Mouse (Mus musculus): ENCODE measurements around the gene Tas1r3. TPM values are rescaled to one million over a fixed set of nuclear protein-coding genes. Genes with fewer than 3 reads are reported as not detected.

Tas1r3 gene
- polyA plus RNA-seq, 1 experiment from 2014 or later: 0.29 TPM

- ATAC-seq: peak; percentile 63
- H3K4me2 ChIP-seq (ENCODE audit: low read length): peak overlapping the region; percentile 89
Observed at GRCm38 (mm10) chr4:155868614-155869298, 5.6 kb upstream of the Tas1r3 start.

GRCm38 (mm10) chr4:155861787-155862186, 1.4 kb downstream of the Tas1r3 start:
- Histone ChIP-seq H3K36me3 (ENCODE audit: control insufficient read depth, insufficient read depth, low read length) (peaks cover 37% of the 10 kb centered on the region), H3K4me2 (ENCODE audit: low read length) (no peak overlapping the region), H3K4me3 (ENCODE audit: low read depth, low read length) (no peak overlapping the region), H3K4me1 (ENCODE audit: control insufficient read depth, insufficient read depth, low read length) (no peaks in the 10 kb centered on the region), H3K9me3 (replicated peaks; ENCODE audit: control insufficient read depth, low read length, poor library complexity, severe bottlenecking) (no peaks in the 10 kb centered on the region), H3K27ac (ENCODE audit: low read length) (no peak overlapping the region), H3K9ac (ENCODE audit: low read depth, low read length) (no peak overlapping the region), H3K27me3 (ENCODE audit: control insufficient read depth, insufficient read depth, low read depth, low read length) (no peaks in the 10 kb centered on the region)
- WGBS: 94% methylated on average over 7 of the region's 7 CpGs
- no peak for ATAC-seq

More at GRCm38 (mm10) chr4:155868614-155869298, 5.6 kb upstream of the Tas1r3 start:
- WGBS: 9% methylated on average over 22 of the region's 22 CpGs
- Histone ChIP-seq H3K4me3 (ENCODE audit: low read depth, low read length) (peak overlapping the region; percentile 81), H3K9ac (ENCODE audit: low read depth, low read length) (peak overlapping the region; percentile 89), H3K27me3 (ENCODE audit: control insufficient read depth, insufficient read depth, low read depth, low read length) (no peaks in the 10 kb centered on the region), H3K36me3 (ENCODE audit: control insufficient read depth, insufficient read depth, low read length) (peaks cover 15% of the 10 kb centered on the region; the same call in 1 of the 2 replicates), H3K4me1 (ENCODE audit: control insufficient read depth, insufficient read depth, low read length) (peaks cover 23% of the 10 kb centered on the region), H3K9me3 (replicated peaks; ENCODE audit: control insufficient read depth, low read length, poor library complexity, severe bottlenecking) (no peaks in the 10 kb centered on the region), H3K27ac (ENCODE audit: low read length) (peak overlapping the region; percentile 25; the same call in 1 of the 2 replicates)

- H3K4me1 ChIP-seq (ENCODE audit: control insufficient read depth, insufficient read depth, low read length): no peaks in the 10 kb centered on the region
- WGBS: 33% methylated on average over 13 of the region's 13 CpGs
- H3K9ac ChIP-seq (ENCODE audit: low read depth, low read length): no peak overlapping the region
- no peaks in the 10 kb centered on the region for H3K27me3 ChIP-seq (ENCODE audit: control insufficient read depth, insufficient read depth, low read depth, low read length)
- no peaks in the 10 kb centered on the region for H3K9me3 ChIP-seq (replicated peaks; ENCODE audit: control insufficient read depth, low read length, poor library complexity, severe bottlenecking)
- H3K27ac ChIP-seq (ENCODE audit: low read length): no peak overlapping the region
- ATAC-seq: no peak
- no peak overlapping the region for H3K4me3 ChIP-seq (ENCODE audit: low read depth, low read length)
- no peak overlapping the region for H3K4me2 ChIP-seq (ENCODE audit: low read length)
- H3K36me3 ChIP-seq (ENCODE audit: control insufficient read depth, insufficient read depth, low read length): peaks cover 50% of the 10 kb centered on the region
Observed at GRCm38 (mm10) chr4:155859318-155859717, 3.8 kb downstream of the Tas1r3 start.

- Histone ChIP-seq H3K27me3 (ENCODE audit: control insufficient read depth, insufficient read depth, low read depth, low read length) (no peaks in the 10 kb centered on the region), H3K36me3 (ENCODE audit: control insufficient read depth, insufficient read depth, low read length) (peaks cover 50% of the 10 kb centered on the region), H3K4me2 (ENCODE audit: low read length) (no peak overlapping the region), H3K4me1 (ENCODE audit: control insufficient read depth, insufficient read depth, low read length) (no peaks in the 10 kb centered on the region), H3K27ac (ENCODE audit: low read length) (no peak overlapping the region), H3K4me3 (ENCODE audit: low read depth, low read length) (no peak overlapping the region), H3K9ac (ENCODE audit: low read depth, low read length) (no peak overlapping the region), H3K9me3 (replicated peaks; ENCODE audit: control insufficient read depth, low read length, poor library complexity, severe bottlenecking) (no peaks in the 10 kb centered on the region)
- no peak for ATAC-seq
- 82% methylated on average over 3 of the region's 3 CpGs for WGBS
Observed at GRCm38 (mm10) chr4:155856881-155857280, 6.3 kb downstream of the Tas1r3 start.

- H3K9me3 ChIP-seq (replicated peaks; ENCODE audit: control insufficient read depth, low read length, poor library complexity, severe bottlenecking): no peaks in the 10 kb centered on the region
- peaks cover 48% of the 10 kb centered on the region for H3K36me3 ChIP-seq (ENCODE audit: control insufficient read depth, insufficient read depth, low read length)
- WGBS: 91% methylated on average over 12 of the region's 12 CpGs
- H3K27ac ChIP-seq (ENCODE audit: low read length): no peak overlapping the region
- H3K4me2 ChIP-seq (ENCODE audit: low read length): no peak overlapping the region
- no peaks in the 10 kb centered on the region for H3K4me1 ChIP-seq (ENCODE audit: control insufficient read depth, insufficient read depth, low read length)
- no peak overlapping the region for H3K4me3 ChIP-seq (ENCODE audit: low read depth, low read length)
- H3K27me3 ChIP-seq (ENCODE audit: control insufficient read depth, insufficient read depth, low read depth, low read length): no peaks in the 10 kb centered on the region
- ATAC-seq: no peak
- H3K9ac ChIP-seq (ENCODE audit: low read depth, low read length): no peak overlapping the region
Observed at GRCm38 (mm10) chr4:155856071-155856470, 7.1 kb downstream of the Tas1r3 start.

GRCm38 (mm10) chr4:155854991-155855390, 8.2 kb downstream of the Tas1r3 start:
- no peak overlapping the region for H3K4me2 ChIP-seq (ENCODE audit: low read length)
- H3K9ac ChIP-seq (ENCODE audit: low read depth, low read length): no peak overlapping the region
- peaks cover 7% of the 10 kb centered on the region for H3K4me1 ChIP-seq (ENCODE audit: control insufficient read depth, insufficient read depth, low read length)
- ATAC-seq: no peak
- H3K27ac ChIP-seq (ENCODE audit: low read length): no peak overlapping the region
- H3K27me3 ChIP-seq (ENCODE audit: control insufficient read depth, insufficient read depth, low read depth, low read length): no peaks in the 10 kb centered on the region
- peaks cover 43% of the 10 kb centered on the region for H3K36me3 ChIP-seq (ENCODE audit: control insufficient read depth, insufficient read depth, low read length)
- H3K4me3 ChIP-seq (ENCODE audit: low read depth, low read length): no peak overlapping the region
- no peaks in the 10 kb centered on the region for H3K9me3 ChIP-seq (replicated peaks; ENCODE audit: control insufficient read depth, low read length, poor library complexity, severe bottlenecking)
- 97% methylated on average over 12 of the region's 12 CpGs for WGBS

GRCm38 (mm10) chr4:155853421-155853820, 9.7 kb downstream of the Tas1r3 start:
- no peak overlapping the region for H3K4me2 ChIP-seq (ENCODE audit: low read length)
- H3K27ac ChIP-seq (ENCODE audit: low read length): no peak overlapping the region
- no peak overlapping the region for H3K4me3 ChIP-seq (ENCODE audit: low read depth, low read length)
- no peak for ATAC-seq
- no peak overlapping the region for H3K9ac ChIP-seq (ENCODE audit: low read depth, low read length)
- H3K36me3 ChIP-seq (ENCODE audit: control insufficient read depth, insufficient read depth, low read length): peaks cover 28% of the 10 kb centered on the region
- no peaks in the 10 kb centered on the region for H3K9me3 ChIP-seq (replicated peaks; ENCODE audit: control insufficient read depth, low read length, poor library complexity, severe bottlenecking)
- 88% methylated on average over 9 of the region's 9 CpGs for WGBS
- peaks cover 23% of the 10 kb centered on the region for H3K4me1 ChIP-seq (ENCODE audit: control insufficient read depth, insufficient read depth, low read length)
- no peaks in the 10 kb centered on the region for H3K27me3 ChIP-seq (ENCODE audit: control insufficient read depth, insufficient read depth, low read depth, low read length)

GRCm38 (mm10) chr4:155851951-155852411, 11.2 kb downstream of the Tas1r3 start:
- Histone ChIP-seq H3K27ac (ENCODE audit: low read length) (no peak overlapping the region), H3K4me3 (ENCODE audit: low read depth, low read length) (no peak overlapping the region), H3K4me2 (ENCODE audit: low read length) (no peak overlapping the region), H3K9ac (ENCODE audit: low read depth, low read length) (no peak overlapping the region), H3K36me3 (ENCODE audit: control insufficient read depth, insufficient read depth, low read length) (peaks cover 23% of the 10 kb centered on the region), H3K27me3 (ENCODE audit: control insufficient read depth, insufficient read depth, low read depth, low read length) (no peaks in the 10 kb centered on the region), H3K4me1 (ENCODE audit: control insufficient read depth, insufficient read depth, low read length) (peaks cover 28% of the 10 kb centered on the region), H3K9me3 (replicated peaks; ENCODE audit: control insufficient read depth, low read length, poor library complexity, severe bottlenecking) (no peaks in the 10 kb centered on the region)
- no peak for ATAC-seq
- 91% methylated on average over 2 of the region's 2 CpGs for WGBS

- H3K4me1 ChIP-seq (ENCODE audit: control insufficient read depth, insufficient read depth, low read length): peaks cover 32% of the 10 kb centered on the region
- no peak overlapping the region for H3K9ac ChIP-seq (ENCODE audit: low read depth, low read length)
- no peaks in the 10 kb centered on the region for H3K9me3 ChIP-seq (replicated peaks; ENCODE audit: control insufficient read depth, low read length, poor library complexity, severe bottlenecking)
- no peak for ATAC-seq
- H3K27ac ChIP-seq (ENCODE audit: low read length): no peak overlapping the region
- peaks cover 19% of the 10 kb centered on the region for H3K36me3 ChIP-seq (ENCODE audit: control insufficient read depth, insufficient read depth, low read length)
- H3K4me3 ChIP-seq (ENCODE audit: low read depth, low read length): no peak overlapping the region
- no peak overlapping the region for H3K4me2 ChIP-seq (ENCODE audit: low read length)
- 95% methylated on average over 3 of the region's 3 CpGs for WGBS
- no peaks in the 10 kb centered on the region for H3K27me3 ChIP-seq (ENCODE audit: control insufficient read depth, insufficient read depth, low read depth, low read length)
Observed at GRCm38 (mm10) chr4:155851368-155851767, 11.8 kb downstream of the Tas1r3 start.
